Mouse (Mus musculus) intestine, embryonic 16.5 days (tissue): ENCODE data around the gene Rhod. TPM values are rescaled to one million over a fixed set of nuclear protein-coding genes. Genes with fewer than 3 reads are reported as not detected.
"Not testable (repeated sequence)": the region's sequence is repeated elsewhere in the genome, so short reads cannot be mapped to it uniquely, and the experiment has no call there.

Source experiments
- ATAC-seq: fragments of 200-750 bp; cut with Nextera tagmentation; 2 replicates; pipeline ENCODE4 v1.8.0; 2017; ENCODE audit warnings: moderate TSS enrichment, moderate library complexity
- H3K27ac ChIP-seq: fragments of 300-500 bp; sonication (generic); 2 replicates; pipeline ENCODE4 v1.5.1; 2014; ENCODE audit warnings: mild to moderate bottlenecking, low read length
- H3K27me3 ChIP-seq: fragments of 300-500 bp; sonication (generic); replicated peaks from 2 replicates; pipeline ENCODE4 v1.6.1; 2014; ENCODE audit warnings: low read length, control low read depth, mixed read lengths; ENCODE audit not compliant: control insufficient read depth, insufficient read depth
- H3K36me3 ChIP-seq: fragments of 300-500 bp; sonication (generic); 2 replicates; pipeline ENCODE4 v1.6.1; 2014; ENCODE audit warnings: low read length, control low read depth; ENCODE audit not compliant: control insufficient read depth, insufficient read depth
- H3K4me1 ChIP-seq: fragments of 300-500 bp; sonication (generic); 2 replicates; pipeline ENCODE4 v1.6.1; 2014; ENCODE audit warnings: low read length, control low read depth, mixed read lengths; ENCODE audit not compliant: control insufficient read depth, insufficient read depth
- H3K4me2 ChIP-seq: fragments of 300-500 bp; sonication (generic); 2 replicates; pipeline ENCODE4 v1.6.1; 2014; ENCODE audit warnings: low read depth, low read length, control low read depth
- H3K4me3 ChIP-seq: fragments of 300-500 bp; sonication (generic); 2 replicates; pipeline ENCODE4 v1.5.1; 2014; ENCODE audit warnings: mild to moderate bottlenecking, low read length
- H3K9ac ChIP-seq: fragments of 300-500 bp; sonication (generic); 2 replicates; pipeline ENCODE4 v1.6.1; 2014; ENCODE audit warnings: low read depth, low read length
- H3K9me3 ChIP-seq: fragments of 300-500 bp; sonication (generic); 2 replicates; pipeline ENCODE4 v1.6.1; 2016; ENCODE audit warnings: low read length, control low read depth; ENCODE audit not compliant: control insufficient read depth
- WGBS: fragments of 180-500 bp; shearing (Covaris S2); extraction: QIAGEN DNeasy Blood & Tissue Kit; methylation state at CpG from one replicate; pipeline ENCODE4 v1.1.7; 2014; 5-methylcytosine and 5-hydroxymethylcytosine counted together
- polyA plus RNA-seq: library from polyadenylated mRNA; unstranded; fragments of >200 nt; fragmentation: Nextera tagmentation; extraction: Ambion mirVana; gene quantifications from 2 replicates; pipeline ENCODE4 v1.2.1, GENCODE M21; 2015

Rhod gene
- polyA plus RNA-seq, 1 experiment from 2014 or later, result 28.2 TPM

DNA sequence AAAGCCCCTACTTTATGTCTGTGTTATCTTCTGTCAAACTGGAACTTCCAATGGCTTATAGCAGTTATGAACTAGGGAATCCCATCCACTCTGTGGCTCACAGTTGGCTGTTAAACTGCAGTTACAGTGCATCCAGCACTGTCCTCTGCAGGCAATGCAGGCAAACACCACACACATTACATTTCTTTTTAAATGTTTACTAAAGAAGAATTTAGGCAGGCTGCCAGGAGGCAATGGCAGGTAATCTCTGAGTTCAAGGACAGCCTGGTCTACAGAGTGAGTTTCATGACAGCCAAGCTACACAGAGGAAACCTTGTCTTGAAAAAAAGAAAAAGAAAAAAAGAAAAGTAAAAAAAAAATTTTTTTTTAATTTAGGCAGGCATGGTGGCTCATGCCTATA is 55.9 kb downstream of the Rhod start:
- Histone ChIP-seq H3K9me3 (no peaks in the 10 kb centered on the region), H3K27ac (no peak overlapping the region), H3K36me3 (no peaks in the 10 kb centered on the region), H3K4me3 (no peak overlapping the region), H3K27me3 (no peaks in the 10 kb centered on the region), H3K4me1 (no peaks in the 10 kb centered on the region; the same call in 1 of the 2 replicates), H3K4me2 (no peak overlapping the region), H3K9ac (no peak overlapping the region)
- ATAC-seq, result no peak

DNA sequence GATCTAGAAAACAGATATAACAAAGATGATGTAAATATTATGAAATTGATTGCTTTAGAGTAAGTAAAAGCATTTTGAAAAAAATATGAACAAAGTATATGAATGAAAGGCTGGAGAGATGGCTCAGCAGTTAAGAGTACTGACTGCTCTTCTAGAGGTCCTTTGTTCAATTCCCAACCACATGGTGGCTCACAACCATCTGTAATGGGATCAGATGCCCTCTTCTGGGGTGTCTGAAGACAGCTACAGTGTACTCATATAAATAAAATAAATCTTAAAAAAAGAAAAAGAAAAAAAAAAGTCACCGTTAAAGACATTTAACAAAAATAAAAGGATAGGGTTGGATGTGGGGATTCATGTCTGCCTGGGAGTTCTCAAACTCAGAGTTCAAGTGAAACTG is 56.9 kb downstream of the Rhod start:
- H3K4me3 ChIP-seq, H3K27ac ChIP-seq, H3K9me3 ChIP-seq, H3K4me1 ChIP-seq, H3K9ac ChIP-seq, H3K4me2 ChIP-seq, H3K27me3 ChIP-seq, ATAC-seq, H3K36me3 ChIP-seq: not testable (repeated sequence)
- 44% methylated on average over 1 of the region's 1 CpGs for WGBS

Other genes starting within 250 kb of the Rhod start
- gene Tbc1d10c, start 248.1 kb downstream of the Rhod start, polyA plus RNA-seq, result 3.6 and 4.0 TPM in 2 replicates
- gene Ppp1ca, start 247.4 kb downstream of the Rhod start, polyA plus RNA-seq, result 759 and 799 TPM in 2 replicates
- gene Rad9a, start 237.8 kb downstream of the Rhod start, polyA plus RNA-seq, result 31.7 and 34.2 TPM in 2 replicates
- 5.9 TPM in 2 replicates for gene Clcf1, start 225.2 kb downstream of the Rhod start, polyA plus RNA-seq
- not detected in 2 replicates for gene AC109138.7, start 225.1 kb downstream of the Rhod start, polyA plus RNA-seq
- 46.7 and 52.9 TPM in 2 replicates for gene Pold4, start 207.5 kb downstream of the Rhod start, polyA plus RNA-seq
- gene Ssh3, start 170.3 kb downstream of the Rhod start, polyA plus RNA-seq, result 31.8 and 33.6 TPM in 2 replicates
- 4.1 and 4.6 TPM in 2 replicates for gene Ankrd13d, start 156.3 kb downstream of the Rhod start, polyA plus RNA-seq
- gene Grk2, start 133.2 kb downstream of the Rhod start, polyA plus RNA-seq, result 15.3 and 15.4 TPM in 2 replicates
- 31.4 and 34.8 TPM in 2 replicates for gene Kdm2a, start 41.1 kb downstream of the Rhod start, polyA plus RNA-seq
- gene Syt12, start 38.0 kb upstream of the Rhod start, polyA plus RNA-seq, result 0.34 and 0.36 TPM in 2 replicates
- 21.6 and 35.7 TPM in 2 replicates for gene 2010003K11Rik, start 59.2 kb upstream of the Rhod start, polyA plus RNA-seq
- 16.6 and 17.7 TPM in 2 replicates for gene Pcx, start 71.0 kb upstream of the Rhod start, polyA plus RNA-seq
- gene Lrfn4, start 176.2 kb upstream of the Rhod start, polyA plus RNA-seq, result 2.7 and 4.0 TPM in 2 replicates
- 66.0 and 69.2 TPM in 2 replicates for gene Rce1, start 186.2 kb upstream of the Rhod start, polyA plus RNA-seq